Mouse (Mus musculus): ENCODE results near the gene Gramd2.

The Gramd2 gene

GRCm38 (mm10) chr9:59667904-59668303, 12.0 kb upstream of the Gramd2 start:
- DNase-seq (ENCODE audit: low read depth, low spot score): no peak

DNA sequence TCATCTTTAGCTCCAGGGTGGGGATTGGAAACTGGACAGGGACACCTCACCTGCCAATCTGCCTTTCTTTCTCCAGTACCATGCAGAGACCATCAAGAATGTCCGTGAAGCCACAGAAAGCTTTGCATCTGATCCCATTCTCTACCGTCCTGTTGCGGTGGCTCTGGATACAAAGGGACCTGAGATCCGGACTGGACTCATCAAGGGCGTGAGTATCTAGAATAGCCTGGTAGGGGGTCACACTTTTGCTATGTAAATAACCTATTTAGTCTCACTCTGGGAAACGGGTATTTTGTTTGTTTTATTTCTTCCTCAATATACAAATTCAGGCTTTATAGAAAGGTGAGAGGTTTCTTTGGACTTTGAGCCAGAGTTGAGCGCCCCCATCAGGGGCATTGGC, 11.5 kb upstream of the Gramd2 start:
- no peak for DNase-seq (ENCODE audit: low read depth, low spot score)

DNA sequence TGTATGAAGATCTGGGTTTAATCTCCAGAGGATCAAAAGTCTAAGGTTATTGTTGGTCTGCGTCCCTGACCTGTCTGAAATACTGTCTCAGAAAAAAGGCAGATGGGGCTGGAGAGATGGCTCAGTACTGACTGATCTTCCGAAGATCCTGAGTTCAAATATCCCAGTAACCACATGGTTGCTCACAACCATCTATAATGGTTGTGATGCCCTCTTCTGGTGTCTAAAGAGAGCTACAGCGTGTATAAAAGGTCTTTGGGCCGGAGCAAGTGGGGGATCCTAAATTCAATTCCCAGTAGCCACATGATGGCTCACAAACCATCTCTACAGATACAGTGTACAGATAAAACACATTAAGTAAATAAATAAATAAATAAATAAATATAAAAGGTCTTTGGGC, 10.8 kb upstream of the Gramd2 start:
- DNase-seq (ENCODE audit: low read depth, low spot score): no peak

GRCm38 (mm10) chr9:59672195-59672894, 7.6 kb upstream of the Gramd2 start:
- DNase-seq (ENCODE audit: low read depth, low spot score): no peak

- DNase-seq (ENCODE audit: low read depth, low spot score): no peak
Observed at GRCm38 (mm10) chr9:59673427-59673826, 6.5 kb upstream of the Gramd2 start.

- DNase-seq (ENCODE audit: low read depth, low spot score): no peak
Observed at GRCm38 (mm10) chr9:59675598-59675997, 4.3 kb upstream of the Gramd2 start.

- DNase-seq (ENCODE audit: low read depth, low spot score): no peak
Observed at GRCm38 (mm10) chr9:59678313-59678712, 1.6 kb upstream of the Gramd2 start.

GRCm38 (mm10) chr9:59680534-59680875, 561 bp downstream of the Gramd2 start:
- no peak for DNase-seq (ENCODE audit: low read depth, low spot score)

GRCm38 (mm10) chr9:59684020-59684419, 4.1 kb downstream of the Gramd2 start:
- no peak for DNase-seq (ENCODE audit: low read depth, low spot score)

DNA sequence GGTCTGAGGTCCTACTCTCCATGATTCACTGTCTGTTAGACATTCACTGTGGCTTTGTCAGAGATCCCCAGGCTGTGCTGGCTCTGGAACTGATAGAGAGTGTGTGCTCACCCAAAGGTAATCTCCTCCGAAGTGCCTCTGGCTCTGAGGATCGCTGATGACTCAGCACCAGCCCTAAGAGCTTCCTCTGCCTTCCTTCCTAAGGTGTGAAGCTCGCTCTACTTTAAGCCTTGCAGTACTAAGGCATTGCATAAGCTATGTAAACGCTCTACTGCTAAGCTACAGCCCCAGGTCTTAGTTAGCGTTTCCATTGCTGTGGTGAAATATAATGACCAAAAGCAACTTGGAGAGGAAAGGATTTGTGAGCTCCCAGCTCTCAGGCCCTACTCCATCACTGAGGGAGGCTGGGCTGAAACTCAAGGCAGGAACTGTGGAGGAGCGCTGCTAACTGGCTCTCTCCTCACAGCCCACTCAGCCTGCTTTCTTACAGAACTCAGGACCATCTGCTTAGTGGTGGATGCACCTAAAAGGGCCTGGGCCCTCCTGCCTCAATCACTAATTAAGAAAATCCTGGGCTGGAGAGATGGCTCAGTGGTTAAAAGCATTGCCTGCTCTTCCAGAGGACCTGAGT, 7.6 kb downstream of the Gramd2 start:
- no peak for DNase-seq (ENCODE audit: low read depth, low spot score)

- no peak for DNase-seq (ENCODE audit: low read depth, low spot score)
Observed at GRCm38 (mm10) chr9:59691635-59692094, 11.7 kb downstream of the Gramd2 start.

DNA sequence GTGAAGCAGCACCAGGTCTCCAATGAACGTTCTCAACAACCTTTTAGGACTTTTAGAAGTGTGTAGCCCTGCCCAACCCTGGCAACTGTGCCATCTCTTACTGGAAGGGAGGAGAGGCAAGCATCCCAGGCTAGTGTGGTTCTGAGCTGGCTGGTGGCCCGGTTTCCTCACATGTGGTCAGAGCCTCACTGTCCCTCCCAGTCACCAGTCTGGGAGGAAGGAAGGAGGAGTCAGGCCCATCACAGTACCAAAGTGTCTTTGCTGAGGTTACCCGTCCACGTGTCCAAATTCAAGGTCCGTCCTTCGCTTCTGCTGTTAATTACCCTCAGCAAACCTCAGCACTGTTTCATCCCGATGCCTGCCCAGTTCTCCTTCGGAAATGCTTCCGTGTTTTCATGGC, 12.2 kb downstream of the Gramd2 start:
- no peak for DNase-seq (ENCODE audit: low read depth, low spot score)

GRCm38 (mm10) chr9:59694571-59695450, 14.9 kb downstream of the Gramd2 start:
- DNase-seq (ENCODE audit: low read depth, low spot score): no peak

- no peak for DNase-seq (ENCODE audit: low read depth, low spot score)
Observed at GRCm38 (mm10) chr9:59695451-59695813, 15.5 kb downstream of the Gramd2 start.

- no peak for DNase-seq (ENCODE audit: low read depth, low spot score)
Observed at GRCm38 (mm10) chr9:59696381-59696780, 16.4 kb downstream of the Gramd2 start.

DNA sequence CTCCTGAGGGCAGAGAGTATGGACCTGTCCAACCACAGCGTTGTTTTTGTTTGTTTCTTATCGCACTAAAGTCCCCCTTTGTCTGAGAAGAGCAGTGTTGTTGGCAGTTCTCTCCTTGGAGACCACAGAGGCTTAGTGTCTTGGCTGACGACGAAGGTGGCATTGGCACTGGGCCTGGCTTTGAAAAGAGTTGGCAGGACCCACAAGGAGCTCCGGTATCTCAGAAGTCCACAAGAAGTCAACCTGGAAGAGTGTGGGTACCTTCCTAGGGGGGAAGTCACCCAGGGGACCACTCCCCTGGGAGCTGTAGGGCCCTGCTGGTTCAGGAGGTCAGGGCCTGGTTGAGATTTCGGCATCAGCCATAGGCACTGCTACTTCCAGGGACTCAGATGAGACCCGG, 21.1 kb downstream of the Gramd2 start:
- DNase-seq (ENCODE audit: low read depth, low spot score): no peak

GRCm38 (mm10) chr9:59703099-59703498, 23.2 kb downstream of the Gramd2 start:
- DNase-seq (ENCODE audit: low read depth, low spot score): no peak

DNA sequence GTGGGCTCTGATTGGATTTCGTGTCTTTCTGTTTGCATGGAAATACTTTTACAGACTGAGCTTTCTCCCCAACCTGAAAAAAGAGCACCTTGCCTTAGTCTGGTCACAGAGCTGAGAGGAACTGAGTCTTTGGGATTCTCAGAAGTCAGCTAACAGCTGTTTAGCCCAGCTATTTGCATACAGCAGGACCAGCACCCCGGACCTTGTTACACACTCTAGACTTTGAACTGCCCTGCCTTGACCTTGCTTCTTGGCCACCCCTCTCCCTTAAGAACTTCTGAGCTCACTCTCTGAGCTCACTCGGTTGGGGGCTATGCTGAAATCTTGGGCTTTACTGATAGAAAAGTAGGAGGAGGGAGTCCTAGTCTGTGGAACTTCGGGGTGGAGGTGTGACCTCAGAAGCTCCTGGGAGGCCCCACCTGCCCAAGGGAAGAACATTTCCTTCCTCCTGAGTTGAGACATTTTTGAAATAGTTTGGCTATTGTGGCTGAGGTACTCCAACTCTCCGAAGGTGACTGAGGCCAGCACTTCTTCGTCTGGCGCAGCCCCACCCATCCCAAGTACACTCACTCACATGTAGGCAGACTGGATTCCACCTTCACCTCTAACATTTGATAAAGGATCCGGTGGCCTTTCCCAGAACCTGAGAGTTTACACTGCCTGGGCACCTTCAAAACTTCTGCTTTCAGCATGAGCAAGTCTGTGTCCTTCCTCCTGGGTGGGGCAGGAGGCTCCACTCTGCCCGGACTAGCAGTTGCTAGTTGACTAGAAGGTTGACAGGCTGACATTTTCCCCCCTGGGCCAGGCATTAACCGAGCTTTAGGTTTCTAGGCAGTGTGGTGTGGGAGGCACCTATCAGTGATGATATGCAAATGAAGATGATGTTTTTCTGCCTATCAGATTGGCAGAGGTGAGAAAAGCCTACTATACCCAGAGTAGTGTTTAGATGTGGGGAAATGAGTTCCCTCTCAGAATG, 27.2 kb downstream of the Gramd2 start:
- no peak for DNase-seq (ENCODE audit: low read depth, low spot score)

DNA sequence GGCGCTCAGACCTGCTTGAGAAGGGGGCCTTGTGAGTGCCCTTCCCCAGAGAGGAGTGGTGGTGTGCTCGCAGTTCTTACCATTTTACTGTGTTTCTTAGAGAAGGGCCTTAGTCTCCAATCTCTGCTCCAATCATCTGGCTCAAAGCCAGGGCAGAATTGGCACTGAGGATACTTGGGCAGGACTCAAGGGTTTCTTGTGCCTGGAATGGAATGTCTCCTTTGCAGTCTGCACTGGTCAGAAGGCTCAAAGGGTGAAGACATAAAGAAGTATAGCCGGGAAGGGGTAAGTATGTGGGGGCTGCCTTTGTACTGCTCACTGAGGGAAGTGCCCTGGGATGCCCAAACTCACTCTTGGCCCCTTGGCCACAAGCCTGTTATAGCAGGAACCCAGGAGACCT, 29.3 kb downstream of the Gramd2 start:
- DNase-seq (ENCODE audit: low read depth, low spot score): no peak

GRCm38 (mm10) chr9:59716275-59716898, 36.4 kb downstream of the Gramd2 start:
- DNase-seq (ENCODE audit: low read depth, low spot score): no peak

GRCm38 (mm10) chr9:59718237-59718636, 38.3 kb downstream of the Gramd2 start:
- DNase-seq (ENCODE audit: low read depth, low spot score): no peak
